Mouse (Mus musculus) hindbrain, embryonic 13.5 days (tissue): ENCODE data around the gene Trpm8. TPM values are rescaled to one million over a fixed set of nuclear protein-coding genes. Genes with fewer than 3 reads are reported as not detected.

Experiments used
- ATAC-seq: fragments of 200-750 bp; cut with Nextera tagmentation; 2 replicates; pipeline ENCODE4 v1.8.0; 2017; ENCODE audit warnings: moderate TSS enrichment; ENCODE audit not compliant: low FRiP score
- H3K27ac ChIP-seq: fragments of 300-500 bp; sonication (generic); 2 replicates; pipeline ENCODE4 v1.5.1; 2015; ENCODE audit warnings: inconsistent platforms, mild to moderate bottlenecking, moderate library complexity
- H3K27me3 ChIP-seq: fragments of 300-500 bp; sonication (generic); 2 replicates; pipeline ENCODE4 v1.6.1; 2015; ENCODE audit warnings: mild to moderate bottlenecking, inconsistent platforms
- H3K36me3 ChIP-seq: fragments of 300-500 bp; sonication (generic); 2 replicates; pipeline ENCODE4 v1.6.1; 2015; ENCODE audit warnings: mild to moderate bottlenecking, inconsistent platforms
- H3K4me1 ChIP-seq: fragments of 300-500 bp; sonication (generic); replicated peaks from 2 replicates; pipeline ENCODE4 v1.6.1; 2015; ENCODE audit warnings: inconsistent platforms
- H3K4me2 ChIP-seq: fragments of 300-500 bp; sonication (generic); 2 replicates; pipeline ENCODE4 v1.6.1; 2015; ENCODE audit warnings: inconsistent platforms, mild to moderate bottlenecking, moderate library complexity
- H3K4me3 ChIP-seq: fragments of 300-500 bp; sonication (generic); 2 replicates; pipeline ENCODE4 v1.5.1; 2015; ENCODE audit warnings: mild to moderate bottlenecking, inconsistent platforms
- H3K9ac ChIP-seq: fragments of 300-500 bp; sonication (generic); 2 replicates; pipeline ENCODE4 v1.6.1; 2015; ENCODE audit warnings: mild to moderate bottlenecking, inconsistent platforms
- H3K9me3 ChIP-seq: fragments of 300-500 bp; sonication (generic); 2 replicates; pipeline ENCODE4 v1.6.1; 2016; ENCODE audit warnings: inconsistent platforms
- WGBS: fragments of 180-500 bp; shearing (Covaris S2); methylation state at CpG from one replicate; pipeline ENCODE4 v1.1.7; 2015; 5-methylcytosine and 5-hydroxymethylcytosine counted together
- polyA plus RNA-seq: library from polyadenylated mRNA; unstranded; fragments of >200 nt; fragmentation: Nextera tagmentation; extraction: Ambion mirVana; gene quantifications from 2 replicates; pipeline ENCODE4 v1.2.1, GENCODE M21; 2015

The Trpm8 gene
- polyA plus RNA-seq, 1 experiment from 2014 or later, result 0.04 TPM

DNA sequence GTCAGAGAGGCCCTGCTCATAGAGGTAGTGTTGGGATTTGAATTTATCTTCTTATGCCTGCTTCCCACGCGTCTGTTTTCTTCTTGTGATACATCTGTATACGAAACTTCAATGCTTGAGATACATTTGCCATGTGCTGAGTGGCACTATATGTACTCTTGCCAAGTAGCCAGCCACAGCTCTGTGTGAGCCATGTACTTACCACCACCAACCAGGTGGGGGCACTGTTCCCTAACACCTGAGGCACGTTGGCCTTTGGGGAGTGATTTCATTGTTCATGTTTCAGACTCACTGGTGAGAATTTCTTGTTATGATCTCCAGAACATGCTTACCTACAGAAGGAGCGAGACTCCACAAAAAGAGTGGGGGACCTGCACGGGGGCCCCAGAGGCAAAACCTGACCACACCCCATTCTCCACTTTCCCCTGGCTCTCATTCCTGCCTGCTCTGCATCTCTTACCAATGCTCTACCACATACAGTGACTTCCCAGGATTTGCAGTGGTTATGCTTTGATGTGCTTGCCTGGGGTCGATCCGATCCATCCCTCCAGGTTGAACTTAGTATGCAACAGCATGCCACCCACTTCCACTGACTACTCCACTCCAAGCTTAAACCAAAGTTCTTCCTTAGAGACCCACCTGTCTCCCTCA is 147.3 kb downstream of the Trpm8 start:
- Histone ChIP-seq H3K36me3 (no peaks in the 10 kb centered on the region), H3K27ac (no peak overlapping the region), H3K9me3 (no peaks in the 10 kb centered on the region), H3K4me1 (peaks cover 10% of the 10 kb centered on the region), H3K4me3 (no peak overlapping the region), H3K27me3 (no peaks in the 10 kb centered on the region), H3K9ac (no peak overlapping the region), H3K4me2 (no peak overlapping the region)
- 26% methylated on average over 8 of the region's 8 CpGs for WGBS
- ATAC-seq, result peak; percentile 72; the same call in 1 of the 2 replicates

DNA sequence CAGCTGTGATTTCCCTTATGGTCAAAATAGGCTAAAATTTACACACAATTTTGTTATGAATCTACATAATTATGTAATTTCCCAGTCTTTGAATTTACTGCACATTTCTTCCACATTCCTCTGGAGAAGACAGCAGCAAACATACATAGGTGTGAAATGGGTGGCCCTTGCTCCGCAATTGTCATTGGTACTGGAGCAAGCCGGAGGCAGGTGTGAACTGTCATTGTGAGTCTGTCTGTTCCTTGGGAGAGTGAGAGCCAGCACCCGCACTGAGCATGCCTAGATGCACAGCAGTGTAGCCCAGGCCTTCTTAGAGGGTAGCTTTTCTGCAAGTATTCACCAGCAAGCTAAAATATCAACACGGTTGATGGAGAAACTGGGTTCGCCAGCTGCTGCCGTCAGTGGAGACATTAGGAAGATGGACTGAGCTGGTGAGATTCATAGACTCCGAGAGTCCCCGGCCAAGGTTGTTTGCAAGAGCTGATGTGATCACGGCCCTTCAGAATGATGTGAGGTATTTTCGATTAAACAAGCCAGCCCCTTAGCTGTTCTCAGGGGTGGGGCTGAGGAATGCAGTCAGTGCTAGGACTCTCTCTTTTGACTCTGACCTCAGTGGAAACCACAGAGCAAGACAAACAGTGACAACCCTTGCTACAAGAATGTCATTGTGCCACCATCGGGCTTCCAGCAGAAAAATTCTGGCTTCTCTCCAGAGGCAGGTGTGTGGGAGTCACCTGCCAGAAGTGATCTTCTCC is 150.7 kb downstream of the Trpm8 start:
- no peak for ATAC-seq
- 81% methylated on average over 11 of the region's 11 CpGs for WGBS
- Histone ChIP-seq H3K9me3 (no peaks in the 10 kb centered on the region), H3K27ac (no peak overlapping the region), H3K4me3 (no peak overlapping the region), H3K27me3 (no peaks in the 10 kb centered on the region), H3K4me2 (no peak overlapping the region), H3K36me3 (no peaks in the 10 kb centered on the region), H3K9ac (no peak overlapping the region), H3K4me1 (peaks cover 12% of the 10 kb centered on the region)

DNA sequence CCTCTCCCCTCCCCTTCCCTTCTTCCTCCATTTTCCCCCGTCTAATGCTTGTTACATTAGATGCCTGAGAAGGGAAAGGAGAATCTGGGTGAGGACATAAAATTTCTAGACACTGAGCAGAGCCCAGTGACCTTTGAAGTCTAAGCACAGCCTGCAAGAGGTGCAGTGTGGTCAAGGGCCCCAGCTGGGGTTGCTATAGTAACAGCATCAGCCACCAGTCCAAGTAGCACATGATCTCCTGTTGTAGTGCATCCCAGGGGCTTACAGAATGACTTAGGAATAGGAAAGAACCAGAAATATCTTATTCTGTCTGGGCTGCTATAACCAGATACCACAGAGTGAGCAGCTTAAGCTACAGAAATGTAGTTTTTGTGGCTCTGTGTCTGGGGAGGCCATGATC is 152.0 kb downstream of the Trpm8 start:
- H3K4me2 ChIP-seq, result no peak overlapping the region
- no peaks in the 10 kb centered on the region for H3K36me3 ChIP-seq
- no peaks in the 10 kb centered on the region for H3K27me3 ChIP-seq
- ATAC-seq, result no peak
- H3K9ac ChIP-seq, result no peak overlapping the region
- H3K9me3 ChIP-seq, result no peaks in the 10 kb centered on the region
- H3K4me3 ChIP-seq, result no peak overlapping the region
- no peak overlapping the region for H3K27ac ChIP-seq
- 17% methylated on average over 1 of the region's 1 CpGs for WGBS
- H3K4me1 ChIP-seq, result peaks cover 12% of the 10 kb centered on the region

DNA sequence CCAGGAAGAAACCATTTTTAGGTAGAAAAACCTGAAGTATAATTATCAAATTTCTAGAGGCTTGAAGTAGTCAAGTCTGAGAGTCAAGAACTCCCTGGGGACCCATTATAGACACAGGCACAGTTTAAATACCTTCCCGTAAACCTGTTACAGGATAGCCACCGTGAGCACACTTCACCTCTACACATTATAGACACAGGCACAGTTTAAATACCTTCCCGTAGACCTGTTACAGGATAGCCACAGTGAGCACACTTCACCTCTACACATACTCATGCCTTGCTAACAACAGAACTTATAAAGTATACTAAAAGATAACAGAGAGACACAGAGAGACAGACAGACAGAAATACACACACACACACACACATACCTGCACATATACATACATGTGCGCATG is 153.8 kb downstream of the Trpm8 start:
- Histone ChIP-seq H3K4me3 (no peak overlapping the region), H3K4me1 (peaks cover 8% of the 10 kb centered on the region), H3K9ac (no peak overlapping the region), H3K4me2 (no peak overlapping the region), H3K27me3 (no peaks in the 10 kb centered on the region), H3K27ac (no peak overlapping the region), H3K36me3 (no peaks in the 10 kb centered on the region), H3K9me3 (no peaks in the 10 kb centered on the region)
- ATAC-seq, result no peak
- 91% methylated on average over 4 of the region's 4 CpGs for WGBS

DNA sequence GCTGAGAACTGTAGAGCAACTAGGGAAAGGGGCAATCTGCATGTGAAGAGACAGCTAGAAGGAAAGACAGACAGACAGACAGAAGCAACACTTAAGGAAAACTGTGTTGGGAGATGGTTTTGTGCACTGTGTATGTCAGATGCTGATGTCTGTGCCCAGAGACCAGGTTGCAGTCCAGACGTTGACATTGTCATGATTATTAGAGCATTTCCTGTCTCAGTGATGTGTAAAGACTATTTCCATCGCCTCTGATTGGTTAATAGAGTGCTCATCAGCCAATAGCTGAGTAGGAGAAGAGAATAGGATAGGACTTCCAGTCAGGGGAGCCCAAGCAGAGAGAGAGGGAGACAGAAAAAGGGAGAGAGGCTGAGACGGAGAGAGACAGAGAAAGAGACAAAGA is 155.1 kb downstream of the Trpm8 start:
- H3K4me1 ChIP-seq, result peaks cover 8% of the 10 kb centered on the region
- H3K27ac ChIP-seq, result no peak overlapping the region
- 43% methylated on average over 3 of the region's 3 CpGs for WGBS
- H3K4me3 ChIP-seq, result no peak overlapping the region
- no peaks in the 10 kb centered on the region for H3K36me3 ChIP-seq
- H3K27me3 ChIP-seq, result no peaks in the 10 kb centered on the region
- no peak overlapping the region for H3K4me2 ChIP-seq
- no peaks in the 10 kb centered on the region for H3K9me3 ChIP-seq
- ATAC-seq, result no peak
- no peak overlapping the region for H3K9ac ChIP-seq

DNA sequence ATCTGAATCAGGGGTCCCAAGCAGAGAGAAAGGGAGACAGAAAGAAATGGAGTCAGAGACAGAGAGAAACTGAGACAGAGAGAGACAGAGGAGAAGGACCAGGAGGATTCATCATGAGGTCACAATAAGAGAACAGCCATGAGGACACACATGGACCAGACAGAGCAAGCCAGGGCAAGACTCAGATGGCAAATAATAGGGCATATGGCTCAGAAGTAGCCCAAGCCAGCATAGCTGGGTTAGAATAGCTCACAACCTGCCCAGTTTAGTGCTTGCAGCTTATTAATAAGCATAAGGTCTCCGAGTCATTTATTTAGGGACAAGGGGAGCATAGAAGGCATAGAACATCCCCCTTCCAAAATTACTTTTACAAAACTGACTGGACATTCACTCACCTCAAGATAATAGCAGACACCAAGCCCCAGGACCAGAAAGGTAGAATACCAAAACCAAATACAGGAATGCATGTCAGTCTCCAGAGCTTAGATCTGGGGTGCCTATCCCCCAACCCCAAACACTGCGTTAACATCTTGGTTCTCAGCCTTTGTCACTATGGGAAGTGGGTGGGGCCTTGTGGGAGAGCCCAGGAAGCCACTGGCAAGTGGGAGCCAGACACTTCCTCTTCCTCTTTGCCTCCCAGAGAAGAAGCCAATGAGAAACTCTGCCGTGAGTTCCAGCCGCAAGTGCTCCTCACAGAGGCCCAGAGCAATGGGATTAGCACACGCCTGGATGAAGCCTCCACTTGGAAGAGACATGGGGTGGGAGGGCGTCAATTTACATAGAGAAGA is 155.8 kb downstream of the Trpm8 start:
- ATAC-seq, result no peak
- Histone ChIP-seq H3K9me3 (no peaks in the 10 kb centered on the region), H3K4me2 (no peak overlapping the region), H3K36me3 (no peaks in the 10 kb centered on the region), H3K27me3 (no peaks in the 10 kb centered on the region), H3K4me1 (peaks cover 8% of the 10 kb centered on the region), H3K4me3 (no peak overlapping the region), H3K9ac (no peak overlapping the region), H3K27ac (no peak overlapping the region)
- 74% methylated on average over 6 of the region's 6 CpGs for WGBS

DNA sequence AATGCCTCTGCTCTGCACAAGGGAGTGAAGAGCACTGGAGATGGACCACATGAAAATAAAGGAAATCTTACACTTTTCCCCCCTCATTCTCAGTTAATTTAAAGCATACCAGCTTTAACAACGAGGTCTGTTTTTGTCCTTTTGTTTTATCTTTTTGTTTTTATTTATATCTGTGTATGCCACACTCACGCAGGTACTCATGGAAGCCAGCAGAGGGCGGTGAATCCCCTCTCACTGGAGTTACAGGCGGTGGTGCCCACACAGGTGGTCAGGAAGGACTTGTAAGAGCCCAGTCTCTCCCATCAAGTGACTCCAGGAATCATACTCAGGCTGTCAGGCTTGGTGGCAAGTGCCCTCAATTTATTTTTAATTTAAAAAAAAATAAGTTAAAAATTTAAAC is 156.6 kb downstream of the Trpm8 start:
- H3K4me3 ChIP-seq, result no peak overlapping the region
- H3K9ac ChIP-seq, result no peak overlapping the region
- H3K27me3 ChIP-seq, result no peaks in the 10 kb centered on the region
- 74% methylated on average over 4 of the region's 4 CpGs for WGBS
- no peak for ATAC-seq
- no peak overlapping the region for H3K27ac ChIP-seq
- no peaks in the 10 kb centered on the region for H3K9me3 ChIP-seq
- no peaks in the 10 kb centered on the region for H3K36me3 ChIP-seq
- no peak overlapping the region for H3K4me2 ChIP-seq
- H3K4me1 ChIP-seq, result peaks cover 8% of the 10 kb centered on the region

DNA sequence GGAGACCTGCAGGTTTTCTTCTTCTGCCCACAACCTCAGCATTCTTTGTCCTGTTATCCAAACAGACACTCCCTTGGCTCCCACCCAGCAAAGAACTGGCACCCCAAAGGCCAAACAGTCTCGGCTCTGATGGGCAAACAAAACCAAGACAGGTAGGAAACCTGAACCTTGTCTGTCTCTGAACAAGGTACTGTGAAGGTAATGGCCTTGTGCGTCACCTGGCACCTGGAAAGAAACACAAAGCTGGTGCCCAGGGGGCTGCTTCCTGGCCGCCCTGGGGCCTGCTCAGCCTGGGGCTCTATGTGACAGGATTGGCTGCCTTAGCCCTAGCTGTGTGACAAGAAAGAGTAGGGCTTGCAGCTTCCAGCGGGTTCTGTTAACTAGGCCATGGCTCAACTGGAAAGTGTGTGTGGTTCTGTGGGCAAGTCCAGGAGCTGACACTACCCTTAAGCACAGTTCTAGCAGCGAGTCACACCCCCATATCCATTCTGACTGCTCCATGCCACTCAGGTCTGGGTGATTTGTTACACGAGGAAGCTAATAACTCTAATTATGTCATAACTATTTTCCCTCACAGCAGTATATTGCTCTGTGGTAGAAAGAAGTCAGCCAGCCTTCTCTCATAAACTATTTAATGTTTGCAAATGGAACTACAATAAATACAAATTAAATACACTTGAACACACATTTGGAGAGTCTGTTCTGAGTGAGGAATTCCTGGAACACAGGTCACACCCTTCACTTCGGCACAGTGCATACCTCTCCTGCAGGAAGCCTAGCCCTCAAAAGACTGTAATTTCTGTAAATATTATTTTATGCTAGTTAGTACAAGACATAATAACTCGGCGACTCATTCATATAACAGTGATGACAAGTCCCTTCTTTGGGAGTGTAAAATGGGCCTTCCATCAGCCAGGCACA is 160.0 kb downstream of the Trpm8 start:
- Histone ChIP-seq H3K4me1 (no peaks in the 10 kb centered on the region), H3K4me2 (no peak overlapping the region), H3K27me3 (no peaks in the 10 kb centered on the region), H3K27ac (no peak overlapping the region), H3K36me3 (no peaks in the 10 kb centered on the region), H3K9ac (no peak overlapping the region), H3K4me3 (no peak overlapping the region), H3K9me3 (no peaks in the 10 kb centered on the region)
- 82% methylated on average over 9 of the region's 9 CpGs for WGBS
- ATAC-seq, result no peak

Other genes with a start within 250 kb of the Trpm8 start
- not detected in 2 replicates for gene Ugt1a10, start 222.3 kb upstream of the Trpm8 start, polyA plus RNA-seq
- not detected in 2 replicates for gene Ugt1a9, start 206.9 kb upstream of the Trpm8 start, polyA plus RNA-seq
- not detected in 2 replicates for gene Ugt1a8, start 189.8 kb upstream of the Trpm8 start, polyA plus RNA-seq
- 1.1 and 2.1 TPM in 2 replicates for gene Ugt1a7c, start 182.6 kb upstream of the Trpm8 start, polyA plus RNA-seq
- 0.54 and 2.2 TPM in 2 replicates for gene Ugt1a6b, start 174.4 kb upstream of the Trpm8 start, polyA plus RNA-seq
- gene Ugt1a6a, start 142.9 kb upstream of the Trpm8 start, polyA plus RNA-seq, result 2.3 and 3.4 TPM in 2 replicates
- not detected in 2 replicates for gene Ugt1a5, start 111.6 kb upstream of the Trpm8 start, polyA plus RNA-seq
- gene Ugt1a2, start 77.1 kb upstream of the Trpm8 start, polyA plus RNA-seq, result not detected in 2 replicates
- gene Dnajb3, start 71.9 kb upstream of the Trpm8 start, polyA plus RNA-seq, result 15.6 and 15.8 TPM in 2 replicates
- not detected in 2 replicates for gene Ugt1a1, start 65.7 kb upstream of the Trpm8 start, polyA plus RNA-seq
- gene Mroh2a, start 50.7 kb upstream of the Trpm8 start, polyA plus RNA-seq, result 0.66 and 0.79 TPM in 2 replicates
- gene Hjurp, start within 50 bp of the Trpm8 start, polyA plus RNA-seq, result 82.0 and 82.8 TPM in 2 replicates
- 0.39 TPM in 1 of 2 replicates, not detected in the other for gene Spp2, start 129.3 kb downstream of the Trpm8 start, polyA plus RNA-seq
- not detected in 2 replicates for gene Glrp1, start 232.4 kb downstream of the Trpm8 start, polyA plus RNA-seq